Mouse (Mus musculus) layer of hippocampus, adult 9-10 months (tissue): ENCODE results near the gene Olfr49.
"Not testable (repeated sequence)": the region's sequence is repeated elsewhere in the genome, so short reads cannot be mapped to it uniquely, and the experiment has no call there.

Source experiments
- DNase-seq: peaks from one replicate; pipeline ENCODE4 v3.0.0; 2022; ENCODE audit warnings: low spot score

The Olfr49 gene

DNA sequence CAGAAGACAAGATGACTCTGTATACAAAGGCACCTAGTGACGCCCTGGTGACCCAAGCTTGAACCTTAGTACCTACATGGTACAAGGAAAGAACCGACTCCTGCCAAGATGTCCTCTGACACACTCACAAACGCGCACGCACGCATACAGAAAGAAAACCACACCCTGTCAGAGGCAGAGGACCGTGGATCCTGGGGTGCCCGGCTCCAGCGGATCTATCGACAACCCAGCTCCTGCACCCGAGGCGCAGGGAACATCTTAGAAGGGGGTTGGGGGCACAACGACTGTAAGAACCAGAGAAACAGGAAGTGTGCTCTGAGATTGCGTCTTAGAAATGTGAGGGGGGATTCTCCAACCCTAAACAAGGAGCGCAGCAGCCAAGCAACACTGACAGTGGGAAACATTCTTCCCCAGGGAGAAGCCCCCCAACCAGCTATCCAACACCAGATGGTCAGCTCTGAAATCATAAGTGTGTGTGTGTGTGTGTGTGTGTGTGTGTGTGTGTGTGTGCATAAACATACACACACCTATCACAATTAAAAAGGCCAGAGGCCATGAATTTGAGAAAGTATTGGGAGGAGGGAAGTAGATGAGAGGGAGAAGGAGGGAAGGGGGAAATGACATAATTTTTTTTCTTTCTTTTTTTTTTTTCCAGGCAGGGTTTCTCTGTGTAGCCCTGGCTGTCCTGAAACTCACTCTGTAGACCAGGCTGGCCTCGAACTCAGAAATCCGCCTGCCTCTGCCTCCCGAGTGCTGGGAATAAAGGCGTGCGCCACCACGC lies 53.4 kb downstream of the Olfr49 start:
- DNase-seq = no peak

DNA sequence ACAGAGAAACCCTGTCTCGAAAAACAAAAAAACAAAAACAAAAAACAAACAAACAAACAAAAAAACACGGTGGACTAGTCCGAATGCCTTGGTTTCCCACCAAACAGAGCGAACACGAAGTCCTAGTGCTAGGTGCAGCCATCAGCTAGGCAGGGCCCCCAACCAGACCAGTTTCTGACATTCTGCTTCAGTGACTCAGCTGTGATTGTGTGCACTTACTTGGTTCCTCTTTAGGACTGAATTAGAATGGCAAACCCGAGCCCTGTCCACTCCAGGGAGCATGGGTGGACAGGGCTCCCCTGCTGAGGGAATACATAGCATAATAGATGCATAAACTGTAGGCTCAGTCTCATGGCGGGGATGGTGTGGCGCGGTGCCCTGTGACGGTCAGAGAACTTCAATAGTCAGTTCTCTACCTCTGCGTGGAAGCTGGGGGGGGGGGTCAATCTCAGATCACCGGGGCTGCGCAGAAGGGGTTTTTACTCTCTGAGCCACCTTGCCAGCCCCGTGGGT lies 54.0 kb downstream of the Olfr49 start:
- no peak for DNase-seq

DNA sequence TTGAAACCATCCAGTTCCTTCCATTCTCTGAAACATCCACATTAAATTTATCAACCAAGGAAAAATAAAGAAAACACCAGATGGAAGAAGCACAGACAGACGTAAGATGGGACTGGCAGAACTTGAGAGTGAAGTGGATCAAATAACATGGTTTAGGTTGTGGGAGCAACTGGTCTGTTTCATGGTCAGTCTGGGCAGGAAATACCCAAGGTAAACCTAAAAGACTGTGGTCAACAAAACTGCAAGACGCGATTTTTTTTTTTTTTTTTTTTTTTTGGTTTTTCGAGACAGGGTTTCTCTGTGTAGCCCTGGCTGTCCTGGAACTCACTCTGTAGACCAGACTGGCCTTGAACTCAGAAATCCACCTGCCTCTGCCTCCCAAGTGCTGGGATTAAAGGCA lies 54.9 kb downstream of the Olfr49 start:
- not testable (repeated sequence) for DNase-seq

- no peak for DNase-seq
Observed at GRCm38 (mm10) chr14:54228933-54229713, 55.6 kb downstream of the Olfr49 start.

DNA sequence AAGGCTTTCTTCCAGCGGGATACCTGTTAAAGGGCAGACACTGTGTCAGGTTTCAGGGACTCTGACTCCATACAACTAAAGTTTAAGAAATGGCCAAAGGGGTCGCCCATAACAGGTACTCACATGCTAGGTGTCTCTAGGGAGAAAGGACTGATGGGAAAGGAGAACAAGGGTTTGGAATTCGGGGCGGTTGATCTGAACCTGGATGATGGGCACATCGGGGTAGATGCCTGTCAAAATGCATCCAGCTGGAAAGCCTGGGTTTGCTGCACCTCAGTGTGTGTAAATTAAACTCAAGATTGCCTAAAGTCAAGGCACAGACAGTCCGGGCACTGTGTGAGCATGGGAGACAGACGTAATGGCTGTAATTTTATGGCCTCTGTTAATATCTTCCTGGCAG lies 56.2 kb downstream of the Olfr49 start:
- DNase-seq = no peak
